Mouse (Mus musculus): ENCODE data around the gene Pdpk1.
"Not testable (repeated sequence)": the region's sequence is repeated elsewhere in the genome, so short reads cannot be mapped to it uniquely, and the experiment has no call there.

The Pdpk1 gene

GRCm38 (mm10) chr17:24111256-24111655 lies 39.5 kb downstream of the Pdpk1 start:
- DNase-seq, result no peak

DNA sequence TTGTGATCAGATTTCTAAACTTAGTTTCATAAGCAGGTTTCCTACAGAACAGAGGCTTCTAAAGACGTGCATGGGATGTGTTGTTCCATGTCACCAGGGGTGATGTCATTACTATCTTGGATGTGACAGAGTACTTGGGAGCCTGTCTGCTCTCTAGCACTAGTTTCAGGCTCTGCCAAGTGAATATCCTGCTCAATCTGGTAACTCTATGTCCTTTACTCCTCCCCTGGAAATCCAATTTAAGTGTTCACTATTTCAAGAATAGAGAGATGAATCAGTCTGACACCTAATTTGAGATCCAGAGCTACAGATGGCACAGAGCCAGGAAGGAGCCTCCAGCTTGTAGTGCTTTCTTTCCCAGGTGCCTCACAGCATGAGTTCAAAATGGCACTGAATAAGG lies 41.8 kb downstream of the Pdpk1 start:
- DNase-seq, result no peak

DNA sequence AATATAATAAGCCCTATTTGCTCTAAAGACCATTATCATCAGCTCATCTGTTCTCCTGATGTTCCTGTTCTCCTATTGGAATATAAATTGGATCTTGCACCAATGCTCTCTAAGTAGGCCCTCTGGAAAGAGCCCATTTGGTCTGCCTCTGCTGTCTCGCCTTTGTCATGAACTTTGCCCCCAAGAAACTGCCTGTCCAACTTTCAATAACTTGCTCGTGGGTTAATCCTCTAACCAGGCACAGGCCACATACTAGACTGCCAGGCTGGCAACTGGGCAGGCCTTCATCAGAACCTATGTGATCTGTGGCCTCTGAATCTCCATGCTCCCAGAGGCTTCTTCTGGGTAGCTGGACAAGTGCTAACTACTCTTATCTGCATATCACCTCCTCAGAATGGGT lies 45.6 kb downstream of the Pdpk1 start:
- peak; percentile 50 to 71 for DNase-seq

DNA sequence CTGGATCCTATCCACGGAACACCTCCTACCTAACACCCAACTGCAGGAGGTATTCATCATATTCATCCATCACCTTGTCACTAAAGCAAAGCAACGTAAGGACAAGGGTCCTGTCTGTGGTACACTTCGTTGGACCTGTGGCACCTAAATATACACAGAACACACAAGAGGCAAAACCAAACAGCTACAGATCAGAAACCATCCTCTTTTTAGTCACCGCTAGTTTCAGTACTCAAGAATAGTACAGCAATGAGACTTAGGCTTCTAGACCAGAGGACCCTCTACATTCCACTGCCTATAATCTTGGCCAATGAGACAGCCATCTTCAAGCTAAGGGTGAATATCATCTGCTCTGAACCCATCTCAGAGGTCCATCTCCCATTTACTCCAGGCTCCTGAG lies 52.4 kb downstream of the Pdpk1 start:
- DNase-seq, result no peak

DNA sequence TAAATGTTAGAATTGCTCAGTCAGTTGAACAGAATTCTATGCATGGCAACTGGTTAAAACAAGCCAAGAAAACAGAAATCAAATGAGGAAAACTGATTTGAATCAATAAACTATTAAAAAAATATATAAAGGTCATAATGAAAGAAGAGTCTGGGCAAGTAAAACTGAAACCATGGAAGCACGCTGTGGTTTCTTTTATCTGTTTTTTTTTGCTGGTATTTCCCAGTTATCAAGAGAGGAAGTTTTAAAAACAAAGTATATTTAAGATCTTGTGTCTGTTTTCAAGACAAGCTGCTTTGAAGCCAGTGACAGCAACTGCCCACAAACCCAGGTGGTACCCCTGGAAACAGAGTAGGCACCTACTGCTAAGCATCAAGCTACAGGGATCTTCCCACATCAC lies 60.1 kb downstream of the Pdpk1 start:
- no peak for DNase-seq

GRCm38 (mm10) chr17:24086399-24086798 lies 64.3 kb downstream of the Pdpk1 start:
- not testable (repeated sequence) for DNase-seq

DNA sequence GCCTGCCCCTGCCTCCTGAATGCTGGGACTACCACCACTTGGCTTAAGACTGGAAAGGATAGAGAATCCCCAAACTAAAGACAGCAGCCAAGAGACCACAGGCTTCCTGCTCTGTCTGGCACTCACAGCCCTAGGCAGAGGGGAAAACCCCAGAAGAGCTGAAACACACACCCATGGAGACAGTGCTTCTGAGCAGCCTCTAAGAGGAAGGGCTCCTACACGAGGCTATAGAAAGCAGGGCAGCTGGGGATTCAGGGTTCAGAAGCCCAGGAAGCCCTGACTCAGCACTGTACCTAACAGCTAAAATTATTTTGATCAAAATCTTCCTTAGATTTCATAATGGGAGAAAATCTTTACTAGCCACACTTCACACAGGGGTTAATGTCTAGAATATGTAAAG lies 66.1 kb downstream of the Pdpk1 start:
- DNase-seq, result no peak

- no peak for DNase-seq
These were observed 73.6 kb downstream of the Pdpk1 start for GRCm38 (mm10) chr17:24077101-24077500.

DNA sequence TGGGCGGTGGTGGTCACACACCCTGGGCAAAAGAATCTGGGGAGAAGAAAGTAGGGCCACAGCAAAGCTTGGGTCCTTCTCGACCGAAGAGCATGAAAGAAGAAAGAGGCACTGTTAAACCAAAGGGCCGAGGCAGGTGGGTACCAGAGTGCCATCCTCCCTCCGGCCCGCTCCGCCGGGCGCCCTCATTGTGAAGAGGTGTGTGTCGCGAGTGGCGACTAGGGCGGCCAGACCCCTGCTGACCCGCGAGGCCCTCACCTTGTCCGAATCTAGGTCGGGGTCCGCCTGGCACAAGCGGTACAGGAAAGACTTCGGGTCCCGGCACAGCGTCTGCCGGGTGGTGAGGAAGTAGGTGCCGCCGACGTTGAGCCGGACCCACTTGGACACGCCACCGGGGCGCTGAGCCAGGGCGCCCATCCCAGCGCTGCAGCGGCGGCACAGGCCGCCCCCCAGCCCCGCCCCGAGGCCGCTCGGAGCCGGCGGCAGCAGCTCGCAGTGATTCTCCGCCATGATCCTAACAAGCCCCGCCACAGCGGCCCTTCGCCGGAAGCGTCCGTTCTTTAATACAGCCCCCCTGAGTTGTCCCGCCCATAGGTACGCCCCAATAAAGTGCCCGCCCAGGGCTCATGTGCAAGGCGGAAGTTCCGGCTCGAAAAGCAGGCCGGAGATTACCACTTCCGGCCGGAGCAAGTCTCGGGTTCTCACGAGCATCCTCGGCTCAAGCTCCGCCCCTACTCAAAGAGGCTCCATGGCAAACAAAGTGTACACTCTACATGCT lies 77.6 kb downstream of the Pdpk1 start, which contains the start of gene Kctd5:
Gene Kctd5 (minus strand): TSS at position 567 of the 778 bp plus-strand sequence.
- peak; percentile 94 to 96 for DNase-seq

- DNase-seq, result no peak
These were observed 81.2 kb downstream of the Pdpk1 start for GRCm38 (mm10) chr17:24069531-24069930.

DNA sequence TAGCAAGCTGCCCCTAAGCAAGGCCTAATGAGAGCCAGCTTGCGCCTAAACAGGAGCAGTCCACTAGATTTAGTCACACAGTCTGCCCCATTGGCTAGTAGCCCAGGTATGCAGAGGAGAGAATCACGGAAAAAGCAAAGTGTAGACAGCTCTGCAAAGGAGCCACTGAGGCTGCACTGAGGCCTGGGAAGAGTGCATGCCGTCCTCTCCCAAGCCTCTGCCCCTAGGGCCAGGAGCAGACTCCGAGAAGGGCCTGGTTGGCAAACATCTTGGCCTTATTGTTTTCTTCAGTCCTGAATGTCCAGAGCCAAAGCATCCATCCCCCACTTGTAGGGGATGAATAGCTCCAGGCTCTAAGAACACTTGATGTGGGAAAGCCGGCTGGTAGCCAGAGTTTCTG lies 82.5 kb downstream of the Pdpk1 start:
- DNase-seq, result no peak

- DNase-seq, result no peak
These were observed 88.1 kb downstream of the Pdpk1 start for GRCm38 (mm10) chr17:24062459-24063155.

- DNase-seq, result no peak
These were observed 92.9 kb downstream of the Pdpk1 start for GRCm38 (mm10) chr17:24057730-24058245.

- DNase-seq, result no peak
These were observed 93.8 kb downstream of the Pdpk1 start for GRCm38 (mm10) chr17:24056636-24057625.

DNA sequence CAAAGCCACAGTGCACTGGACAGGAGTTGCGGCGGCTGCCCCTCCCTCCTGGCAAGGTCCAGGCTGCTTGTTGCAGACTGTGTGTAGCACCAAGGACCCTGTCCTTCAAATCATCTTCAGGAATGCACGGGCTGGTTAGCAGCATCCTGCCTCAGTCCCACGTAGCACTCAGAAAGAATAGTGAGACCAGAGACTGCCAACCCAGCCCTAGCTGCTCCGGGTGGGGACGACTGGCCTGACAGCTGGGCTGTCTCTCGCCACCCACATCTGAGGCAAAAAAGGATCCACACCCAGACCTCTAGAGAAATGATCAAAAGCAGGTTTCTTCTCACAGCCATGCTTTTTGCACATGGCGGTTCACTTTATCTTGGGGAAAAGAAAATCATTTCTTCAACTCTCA lies 101.7 kb downstream of the Pdpk1 start:
- DNase-seq, result no peak

- DNase-seq, result no peak
These were observed 102.7 kb downstream of the Pdpk1 start for GRCm38 (mm10) chr17:24048053-24048452.

DNA sequence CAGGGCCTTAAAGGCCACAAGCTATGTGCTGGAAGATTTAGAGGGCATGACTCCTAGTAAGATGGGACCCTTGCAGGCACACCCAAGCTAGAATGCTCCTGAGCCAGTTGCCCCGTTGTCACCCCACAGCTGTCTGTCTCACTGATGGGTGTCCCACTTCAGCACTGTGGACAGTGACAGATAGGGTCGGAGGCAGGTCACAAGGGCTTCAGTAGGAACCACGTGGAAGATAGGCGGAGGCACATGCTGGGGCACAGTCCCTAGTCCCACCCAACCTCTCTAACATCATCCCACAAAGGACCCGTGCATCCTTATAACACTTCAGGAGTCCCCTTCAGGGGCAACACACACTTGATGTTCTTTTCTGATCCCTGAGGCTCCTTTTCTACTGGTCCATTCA lies 104.7 kb downstream of the Pdpk1 start:
- no peak for DNase-seq

DNA sequence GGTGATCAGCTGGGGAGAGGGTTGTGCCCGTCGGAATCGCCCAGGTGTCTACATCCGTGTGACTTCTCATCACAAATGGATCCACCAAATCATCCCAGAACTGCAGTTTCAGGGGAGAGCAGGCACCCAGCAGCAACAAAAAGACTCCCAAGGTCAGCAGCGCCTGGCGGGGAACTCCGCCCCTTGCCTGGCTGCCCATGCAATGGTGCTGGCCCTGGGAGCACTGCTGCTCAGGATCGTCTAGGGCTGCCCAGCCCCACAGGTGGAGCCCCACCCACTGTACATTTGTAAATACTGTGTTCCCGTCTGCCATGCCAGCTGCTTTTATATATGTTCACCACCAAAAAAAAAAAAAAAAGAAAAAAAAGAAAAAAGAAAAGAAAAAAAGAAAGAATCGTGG lies 105.1 kb downstream of the Pdpk1 start:
- no peak for DNase-seq

- DNase-seq, result no peak
These were observed 106.2 kb downstream of the Pdpk1 start for GRCm38 (mm10) chr17:24044482-24044881.

DNA sequence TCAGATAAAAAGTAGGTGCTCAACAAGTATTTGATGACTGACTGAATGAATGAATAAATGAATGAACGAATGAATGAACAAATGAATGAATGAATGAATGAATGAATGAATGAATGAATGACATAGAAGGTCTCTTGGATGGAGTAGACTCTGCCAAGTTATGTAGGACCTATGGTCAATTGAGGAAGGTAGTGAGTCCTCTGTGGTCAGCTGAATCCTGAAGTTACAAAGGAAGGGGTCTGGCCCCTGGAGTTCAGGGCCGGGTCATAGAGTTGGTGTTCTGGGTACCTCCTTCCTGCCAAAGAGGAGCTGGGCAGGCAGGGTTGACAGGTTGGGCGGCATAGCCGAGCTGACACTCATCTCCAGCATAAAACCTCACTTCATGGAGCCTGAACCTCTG lies 112.9 kb downstream of the Pdpk1 start, which contains the start of gene Prss27:
Gene Prss27 (plus strand): TSS at position 301 of the 400 bp plus-strand sequence.
- no peak for DNase-seq

DNA sequence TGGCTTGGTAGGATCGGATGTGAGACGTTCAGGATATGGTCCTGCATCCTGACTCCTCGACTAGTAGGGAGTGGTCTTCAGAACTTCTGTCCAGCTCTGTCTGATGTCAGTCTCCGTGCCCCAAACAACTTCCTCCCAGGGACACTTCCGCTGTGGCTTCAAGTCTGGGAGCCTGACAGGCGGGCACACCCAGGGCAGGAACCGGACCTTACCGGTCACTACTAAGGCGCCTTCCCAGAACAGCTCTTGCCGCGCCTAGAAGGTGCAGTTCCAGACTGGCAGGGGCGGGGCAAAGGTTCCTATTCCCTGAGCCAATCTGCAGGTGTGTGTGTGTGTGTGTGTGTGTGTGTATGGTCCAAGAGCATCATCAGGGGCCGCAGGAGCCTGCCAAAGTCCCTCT lies 113.4 kb downstream of the Pdpk1 start:
- no peak for DNase-seq

DNA sequence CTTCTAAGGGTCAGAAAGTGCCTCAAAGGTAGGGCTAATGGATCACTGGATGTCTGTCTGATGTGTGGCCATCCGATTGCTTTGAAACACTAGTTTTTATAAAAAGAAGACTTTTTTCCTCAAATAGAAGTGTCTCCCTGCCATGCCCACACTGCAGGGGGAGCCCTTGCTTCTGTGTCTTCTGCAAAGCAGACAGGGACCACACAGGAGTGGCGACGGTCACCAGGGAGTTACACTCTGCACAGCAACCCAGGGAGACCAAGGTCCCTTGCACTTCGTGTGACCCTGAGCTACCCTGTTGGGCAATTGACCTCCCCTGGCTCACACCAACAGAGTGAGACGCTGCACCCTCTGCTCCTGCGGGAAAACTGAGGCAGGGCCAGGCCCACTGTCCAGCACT lies 113.8 kb downstream of the Pdpk1 start:
- no peak for DNase-seq

DNA sequence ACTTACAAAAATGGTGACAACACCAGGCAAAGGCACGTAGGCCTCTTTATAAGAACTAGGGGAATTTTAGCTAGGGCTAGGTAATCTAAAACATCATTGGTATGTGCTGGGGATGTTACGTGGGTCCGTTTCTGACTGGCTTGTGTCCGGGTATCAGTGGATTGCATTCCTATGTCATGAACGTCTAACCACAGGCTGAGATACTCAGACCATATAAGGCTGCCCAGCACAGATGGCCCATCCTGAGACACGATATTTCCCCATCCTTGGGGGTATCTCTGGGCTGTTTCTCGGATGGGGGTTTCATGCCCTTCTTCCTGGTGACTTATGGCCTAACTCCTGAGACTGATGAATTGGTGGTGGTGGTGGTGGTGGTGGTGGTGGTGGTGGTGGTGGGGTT lies 115.6 kb downstream of the Pdpk1 start:
- DNase-seq, result no peak

All from kidney, postnatal 25 days (tissue).